Mouse (Mus musculus): ENCODE data around the gene Mitd1.

DNA sequence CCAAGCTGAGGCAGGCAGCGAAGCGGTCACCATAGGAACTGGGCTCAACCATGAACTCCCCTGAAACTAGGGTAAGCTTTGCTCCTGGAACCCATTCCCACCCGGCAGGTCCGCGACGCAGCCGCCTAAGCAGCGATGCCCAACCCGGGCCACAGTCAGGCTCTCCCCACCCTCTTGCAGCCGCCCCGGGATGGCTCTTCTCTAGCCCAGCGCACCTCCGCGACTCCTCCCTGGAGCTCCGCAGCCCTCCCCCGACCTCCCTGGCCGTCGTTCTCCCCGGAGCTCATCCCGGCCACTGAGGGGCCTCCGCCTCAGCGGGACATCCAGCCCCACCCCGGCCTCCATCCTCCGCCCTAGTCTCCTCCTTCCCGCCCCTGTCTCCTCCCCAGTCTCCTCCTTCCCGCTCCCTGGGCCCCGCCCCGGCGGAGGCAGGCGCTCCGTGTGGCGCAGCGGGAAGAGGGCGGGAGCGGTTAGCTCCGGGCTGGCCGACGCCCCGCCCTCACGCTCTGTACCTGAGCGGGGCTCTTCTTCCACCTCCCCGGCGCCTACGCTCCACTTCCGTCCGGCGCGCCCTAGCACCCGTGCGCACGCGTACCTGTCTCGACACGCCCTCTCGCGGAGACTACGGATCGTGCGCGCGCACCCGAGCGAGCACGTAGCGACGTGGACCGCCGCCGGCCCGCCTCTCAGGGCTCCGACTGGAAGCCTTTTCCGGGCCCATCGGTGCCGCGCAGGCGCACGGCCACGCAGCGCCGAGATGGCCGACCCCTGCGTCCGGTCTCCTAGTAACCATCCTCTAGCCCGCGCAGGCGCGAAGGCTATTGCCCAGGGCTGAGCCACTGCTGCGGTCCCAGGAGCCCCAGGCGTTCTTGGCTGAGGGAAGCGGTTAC, 25.5 kb downstream of the Mitd1 start:
- TF ChIP-seq CTCF (IDR thresholded peaks at IDR 0.05; ENCODE audit: insufficient read depth, low read depth, low read length) (no peak), POLR2A (IDR thresholded peaks at IDR 0.05; ENCODE audit: insufficient read depth, low read depth, low read length) (peak; percentile 89)
